Mouse (Mus musculus) C2C12 (cell line): ENCODE measurements around the gene Nmd3. TPM values are rescaled to one million over a fixed set of nuclear protein-coding genes. Genes with fewer than 3 reads are reported as not detected.

Experiments used
- H3K27me3 ChIP-seq: one replicate; pipeline ENCODE4 v1.6.1; 2011; ENCODE audit not compliant: control insufficient read depth, insufficient read depth, insufficient read length
- H3K36me3 ChIP-seq: one replicate; pipeline ENCODE4 v1.6.1; 2011; ENCODE audit not compliant: control insufficient read depth, insufficient read depth
- H3K4me3 ChIP-seq: one replicate; pipeline ENCODE4 v1.5.1; 2011; ENCODE audit warnings: mild to moderate bottlenecking, control low read depth; ENCODE audit not compliant: poor library complexity, insufficient read depth, severe bottlenecking
- H3K79me2 ChIP-seq: one replicate; pipeline ENCODE4 v1.6.1; 2011; ENCODE audit not compliant: control insufficient read depth, insufficient read depth
- H3K79me3 ChIP-seq: one replicate; pipeline ENCODE4 v1.6.1; 2011; ENCODE audit warnings: low read depth, control low read depth
- H3ac ChIP-seq: one replicate; pipeline ENCODE3; 2011; ENCODE audit warnings: low read depth; ENCODE audit not compliant: control insufficient read depth, insufficient read length
- CEBPB ChIP-seq: IDR thresholded peaks from one replicate; pipeline ENCODE4 v1.6.1; 2011; ENCODE audit warnings: low read depth, mild to moderate bottlenecking, control low read depth, moderate library complexity
- CTCF ChIP-seq: IDR thresholded peaks from one replicate; pipeline ENCODE4 v1.5.1; 2011; ENCODE audit not compliant: control insufficient read depth, insufficient read depth, insufficient read length
- FOSL1 ChIP-seq: IDR thresholded peaks from one replicate; pipeline ENCODE4 v1.8.0; 2011; ENCODE audit warnings: mild to moderate bottlenecking, low read length; ENCODE audit not compliant: poor library complexity, insufficient read depth, severe bottlenecking
- MAX ChIP-seq: IDR thresholded peaks from one replicate; pipeline ENCODE4 v1.6.1; 2011; ENCODE audit warnings: mild to moderate bottlenecking, control low read depth
- MYOD1 ChIP-seq: IDR thresholded peaks from one replicate; pipeline ENCODE4 v1.6.1; 2011; ENCODE audit warnings: low read depth; ENCODE audit not compliant: control insufficient read depth, insufficient read length
- MYOG ChIP-seq: IDR thresholded peaks from one replicate; pipeline ENCODE4 v1.6.1; 2011; ENCODE audit not compliant: control insufficient read depth, insufficient read length; ENCODE audit errors: extremely low read depth
- USF1 ChIP-seq: IDR thresholded peaks from one replicate; pipeline ENCODE4 v1.6.1; 2011; ENCODE audit warnings: low read depth, mild to moderate bottlenecking, control low read depth, moderate library complexity
- long read RNA-seq, 2 experiments: library from polyadenylated mRNA; unstranded; transcript quantifications; one replicate each; pipeline ENCODE4 v2.0.0; 2019 to 2020
- polyA plus RNA-seq: library from polyadenylated mRNA; unstranded; fragments of >200 nt; fragmentation: generic; extraction: Trizol; gene quantifications from one replicate; pipeline ENCODE4 v1.2.1, GENCODE M21; 2012; ENCODE audit warnings: missing spikeins

Gene Nmd3
- polyA plus RNA-seq, result 73.0 TPM
- long read RNA-seq, experiment 1, full-length matches to known transcripts, result 50 of 73 reads
- long read RNA-seq, experiment 1, partial matches to known transcripts, result 9 of 73 reads
- long read RNA-seq, experiment 1, other reads (novel, unspliced or antisense), result 14 of 73 reads
- long read RNA-seq, experiment 2, full-length matches to known transcripts, result 400 of 458 reads
- long read RNA-seq, experiment 2, partial matches to known transcripts, result 7 of 458 reads
- long read RNA-seq, experiment 2, other reads (novel, unspliced or antisense), result 51 of 458 reads

DNA sequence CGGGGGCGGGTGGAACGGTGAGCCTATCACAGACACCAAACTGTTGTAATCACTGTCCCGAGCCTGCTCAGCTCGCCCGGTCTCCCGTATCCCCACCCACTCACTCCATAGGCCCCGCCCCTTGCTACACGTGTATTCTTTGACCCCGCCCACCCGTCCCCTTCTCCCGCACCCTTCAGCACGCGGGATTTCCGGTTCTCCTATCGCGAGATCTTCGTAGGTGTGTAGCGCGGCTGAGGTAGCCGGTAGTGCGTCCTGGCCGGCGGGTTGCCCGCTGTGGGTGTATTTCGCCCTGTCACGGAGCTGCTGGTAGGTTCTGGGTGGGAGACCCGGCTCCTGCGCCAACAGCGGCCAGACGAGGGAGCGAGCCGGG is at the start of gene Nmd3:
Nmd3 (plus strand) TSS at position 172 of the 373 bp plus-strand sequence.
- Histone ChIP-seq H3K79me3 (peaks cover 46% of the 10 kb centered on the region), H3K79me2 (peaks cover 50% of the 10 kb centered on the region), H3ac (peak within 1 kb of the TSS; percentile 86), H3K4me3 (peak within 1 kb of the TSS; percentile 89), H3K36me3 (peaks cover 35% of the 10 kb centered on the region), H3K27me3 (no peaks in the 10 kb centered on the region)
- TF ChIP-seq MYOG (no peak), MAX (peak; percentile 23), CTCF (no peak), FOSL1 (no peak), CEBPB (no peak)

DNA sequence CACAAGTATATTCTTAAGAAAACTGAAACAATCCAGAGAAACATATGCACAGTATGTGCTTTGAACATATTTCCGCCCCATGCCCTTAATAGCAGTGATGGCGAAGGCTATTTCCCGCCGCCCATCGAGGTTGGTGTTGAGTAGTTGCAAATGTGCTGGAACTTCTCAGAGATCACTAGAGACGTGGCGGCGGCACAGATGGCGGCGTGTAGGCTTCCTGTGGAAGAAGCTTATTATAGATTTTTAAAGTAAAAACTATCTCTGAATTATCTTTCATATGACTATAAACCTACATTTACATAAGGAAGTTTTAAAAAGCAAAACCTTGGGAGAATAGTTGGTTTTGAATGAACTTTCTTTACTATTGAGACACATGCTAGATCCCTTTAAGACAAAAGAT is 48.4 kb upstream of the Nmd3 start:
- Histone ChIP-seq H3K36me3 (no peaks in the 10 kb centered on the region), H3K79me3 (no peaks in the 10 kb centered on the region), H3K4me3 (no peak overlapping the region), H3ac (no peak overlapping the region), H3K79me2 (no peaks in the 10 kb centered on the region), H3K27me3 (no peaks in the 10 kb centered on the region)
- TF ChIP-seq MYOG (no peak), MAX (no peak), FOSL1 (no peak), MYOD1 (no peak), CEBPB (no peak), CTCF (no peak), USF1 (no peak)

DNA sequence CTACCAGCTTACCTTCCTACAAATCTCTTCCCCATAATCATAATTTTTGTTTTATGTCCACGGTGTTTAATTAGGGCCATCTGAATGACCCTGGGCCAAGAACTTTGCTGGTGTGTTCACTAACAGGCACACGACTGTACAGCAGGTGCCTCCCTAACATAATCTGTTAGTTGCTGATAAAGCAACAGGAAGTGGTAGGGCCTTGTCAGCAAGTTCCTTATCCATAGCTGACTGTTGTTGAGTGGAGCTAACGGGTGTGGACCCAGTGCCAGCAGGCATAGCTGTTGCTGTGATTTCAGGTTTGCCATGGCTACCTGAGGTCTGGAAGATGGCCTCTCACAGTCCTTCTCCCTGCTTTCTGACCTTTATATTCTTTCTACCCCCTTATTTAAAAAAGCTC is 47.6 kb upstream of the Nmd3 start:
- Histone ChIP-seq H3K79me2 (no peaks in the 10 kb centered on the region), H3K36me3 (no peaks in the 10 kb centered on the region), H3K27me3 (no peaks in the 10 kb centered on the region), H3ac (no peak overlapping the region), H3K79me3 (no peaks in the 10 kb centered on the region), H3K4me3 (no peak overlapping the region)
- TF ChIP-seq FOSL1 (no peak), CTCF (no peak), MYOD1 (no peak), MYOG (no peak), CEBPB (no peak), MAX (no peak), USF1 (no peak)

DNA sequence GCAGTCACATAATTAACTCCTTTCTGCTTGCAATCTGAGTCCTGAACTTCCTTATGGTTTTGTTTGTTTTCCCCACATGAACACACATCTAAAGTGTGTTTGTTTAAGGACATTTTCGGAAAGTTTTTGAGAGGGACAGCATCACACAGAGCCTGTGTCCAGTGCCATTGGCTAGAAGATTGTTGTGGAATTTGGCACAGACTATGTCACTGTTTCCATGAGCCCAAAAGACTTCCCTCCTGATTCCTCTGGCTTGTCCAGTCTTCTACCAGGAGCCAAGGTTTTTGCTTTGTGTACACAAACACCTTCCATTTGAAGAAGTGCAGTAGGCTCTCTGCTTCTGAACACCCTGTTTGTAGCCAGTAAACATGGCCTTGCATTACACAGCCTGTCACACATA is 32.0 kb upstream of the Nmd3 start:
- Histone ChIP-seq H3K4me3 (no peak overlapping the region), H3K36me3 (no peaks in the 10 kb centered on the region), H3ac (no peak overlapping the region), H3K27me3 (no peaks in the 10 kb centered on the region), H3K79me3 (no peaks in the 10 kb centered on the region), H3K79me2 (no peaks in the 10 kb centered on the region)
- no peak for TF ChIP-seq USF1
- no peak for TF ChIP-seq CTCF
- TF ChIP-seq MYOD1, result no peak
- TF ChIP-seq FOSL1, result no peak
- TF ChIP-seq CEBPB, result no peak
- TF ChIP-seq MYOG, result no peak
- no peak for TF ChIP-seq MAX

DNA sequence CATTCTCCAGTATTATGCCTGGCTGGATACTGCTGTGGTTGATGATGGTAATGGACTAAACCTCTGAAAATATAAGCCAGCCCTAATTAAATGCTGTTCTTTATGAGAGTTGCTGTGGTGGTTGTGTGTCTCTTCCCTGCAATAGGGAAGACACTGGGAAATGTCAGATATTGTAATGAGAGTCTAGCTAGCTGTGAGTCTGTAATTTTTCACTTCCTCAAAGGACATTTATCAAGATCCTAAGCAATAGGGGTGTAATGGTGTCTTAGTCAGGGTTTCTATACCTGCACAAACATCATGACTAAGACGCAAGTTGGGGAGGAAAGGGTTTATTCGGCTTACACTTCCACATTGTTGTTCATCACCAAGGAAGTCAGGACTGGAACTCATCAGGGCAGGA is 30.8 kb upstream of the Nmd3 start:
- Histone ChIP-seq H3K36me3 (no peaks in the 10 kb centered on the region), H3K4me3 (no peak overlapping the region), H3K27me3 (no peaks in the 10 kb centered on the region), H3K79me3 (no peaks in the 10 kb centered on the region), H3K79me2 (no peaks in the 10 kb centered on the region), H3ac (no peak overlapping the region)
- TF ChIP-seq MAX, result no peak
- TF ChIP-seq MYOD1, result no peak
- no peak for TF ChIP-seq MYOG
- TF ChIP-seq FOSL1, result no peak
- TF ChIP-seq CTCF, result no peak
- TF ChIP-seq USF1, result no peak
- TF ChIP-seq CEBPB, result no peak

DNA sequence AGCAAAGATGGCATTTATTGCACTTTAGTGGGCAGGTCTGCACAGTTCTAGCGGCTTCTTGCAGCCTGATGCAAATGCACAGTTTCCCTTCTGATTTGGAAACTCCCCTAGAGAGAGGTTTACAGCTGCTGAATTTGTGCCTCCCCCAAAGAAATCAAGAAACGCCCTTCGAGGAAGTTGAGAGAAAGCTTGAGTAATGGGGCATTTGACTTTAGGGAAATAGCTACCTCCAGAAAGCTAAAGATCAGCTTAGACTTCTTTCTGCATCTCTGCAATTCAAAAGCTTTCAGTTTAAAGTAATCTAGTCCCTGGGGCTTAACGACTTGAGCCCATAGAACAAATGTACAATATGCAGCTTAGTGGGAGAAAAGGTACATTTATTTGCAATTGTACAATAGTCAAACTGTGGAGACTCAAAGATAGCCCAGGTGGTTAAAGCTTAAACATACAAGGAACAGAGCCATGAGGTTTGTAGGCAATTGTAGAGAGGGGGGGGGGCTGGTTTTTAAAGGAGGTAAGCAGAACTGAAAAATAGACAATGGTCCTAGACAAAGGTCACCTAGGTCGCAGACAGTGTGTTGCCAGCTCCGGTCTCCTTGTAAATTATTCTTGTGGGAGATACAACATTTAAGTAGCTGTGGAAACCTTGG is 21.8 kb upstream of the Nmd3 start:
- H3K79me2 ChIP-seq, result no peaks in the 10 kb centered on the region
- no peaks in the 10 kb centered on the region for H3K79me3 ChIP-seq
- no peak overlapping the region for H3K4me3 ChIP-seq
- no peaks in the 10 kb centered on the region for H3K27me3 ChIP-seq
- no peaks in the 10 kb centered on the region for H3K36me3 ChIP-seq
- H3ac ChIP-seq, result no peak overlapping the region
- TF ChIP-seq MYOD1 (no peak), FOSL1 (no peak), USF1 (no peak), MYOG (no peak), MAX (no peak)
